Mouse (Mus musculus): Measurements from ENCODE around the gene Clec4d. TPM values are rescaled to one million over a fixed set of nuclear protein-coding genes. Genes with fewer than 3 reads are reported as not detected.
"Not testable (repeated sequence)": the region's sequence is repeated elsewhere in the genome, so short reads cannot be mapped to it uniquely, and the experiment has no call there.

Clec4d gene
- total RNA-seq, 2 experiments from 2014 or later: 0.64 to 0.65 TPM

- intact Hi-C loops (cut with DNase I); DNase-seq: not testable (repeated sequence)
Measured at GRCm38 (mm10) chr6:123306315-123306714, 44.4 kb downstream of the Clec4d start.

DNA sequence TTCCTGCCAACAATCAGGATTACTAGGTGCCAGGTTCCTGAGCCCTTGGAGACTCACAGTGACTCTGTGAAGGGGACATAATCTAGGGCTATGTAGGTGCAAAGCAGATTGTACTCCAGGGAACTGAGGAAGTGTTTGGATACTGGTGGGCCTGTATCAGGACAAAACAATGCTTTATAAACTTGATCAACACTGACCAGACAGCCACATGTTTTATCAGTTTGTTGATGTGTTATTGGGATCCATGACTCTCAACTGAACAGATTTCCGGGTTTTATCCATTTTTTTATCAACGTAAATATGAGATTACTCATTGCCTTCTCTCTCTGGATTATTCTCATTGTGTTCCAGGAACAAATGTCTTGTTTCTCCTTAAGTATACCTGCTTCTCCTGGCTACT is 46.1 kb downstream of the Clec4d start, which contains the start of gene Vmn2r19:
Gene Vmn2r19 (plus strand): TSS at position 301 of the 400 bp plus-strand sequence.
- DNase-seq: no peak
- intact Hi-C loops (cut with DNase I): no loop called here

Other genes with a start within 250 kb of the Clec4d start
- not detected for gene Clec4b1, start 212.1 kb upstream of the Clec4d start, total RNA-seq (2021)
- 1 to 10 TPM; 2.5 to 2.9 TPM for gene Clec4a2, start 155.7 kb upstream of the Clec4d start, total RNA-seq (2021)
- not detected for gene Clec4b2, start 89.2 kb upstream of the Clec4d start, total RNA-seq (2021)
- 1 to 10 TPM; 1.4 to 2.0 TPM for gene Clec4n, start 32.3 kb upstream of the Clec4d start, total RNA-seq (2021)
- under 1 TPM in 1 of 2 experiments, not detected in 1; 0.28 TPM for gene Clec4e, start 27.8 kb downstream of the Clec4d start, total RNA-seq (2021)
- not detected for gene Vmn2r19, start 46.2 kb downstream of the Clec4d start, total RNA-seq (2021)
- gene Vmn2r20, start 156.0 kb downstream of the Clec4d start, total RNA-seq (2021): not detected